Mouse (Mus musculus) cortical plate, adult 2 months (tissue): ENCODE results near the gene Trabd. TPM values are rescaled to one million over a fixed set of nuclear protein-coding genes. Genes with fewer than 3 reads are reported as not detected.
A peak's percentile ranks its signal among the peaks of the same experiment; 100 is the strongest.

Source experiments
- H3K27ac ChIP-seq: fragments of 200-500 bp; 2 replicates; pipeline ENCODE4 v1.5.1; 2012; ENCODE audit warnings: low read length, control low read depth, inconsistent platforms; ENCODE audit not compliant: insufficient read depth
- H3K4me1 ChIP-seq: fragments of 200-500 bp; 2 replicates; pipeline ENCODE4 v1.6.1; 2011; ENCODE audit warnings: low read length; ENCODE audit not compliant: control insufficient read depth, insufficient read depth
- H3K4me3 ChIP-seq: fragments of 200-500 bp; 2 replicates; pipeline ENCODE4 v1.5.1; 2011; ENCODE audit warnings: mild to moderate bottlenecking, low read length, control low read depth; ENCODE audit not compliant: insufficient read depth
- CTCF ChIP-seq: fragments of 200-500 bp; IDR thresholded peaks from 2 replicates; pipeline ENCODE4 v1.5.1; 2011; ENCODE audit warnings: mild to moderate bottlenecking, control low read depth, low read length; ENCODE audit not compliant: insufficient read depth; ENCODE audit errors: extremely low read depth
- POLR2A ChIP-seq: fragments of 200-500 bp; IDR thresholded peaks from 2 replicates; pipeline ENCODE4 v1.6.1; 2011; ENCODE audit warnings: mild to moderate bottlenecking, low read length, control low read depth; ENCODE audit not compliant: insufficient read depth; ENCODE audit errors: extremely low read depth
- polyA plus RNA-seq: library from polyadenylated mRNA; depleted of rRNA; stranded (reverse); fragments of >200 nt; gene quantifications from 2 replicates; pipeline ENCODE4 v1.2.3, GENCODE M21; 2012; rRNA removed

Trabd gene
- polyA plus RNA-seq, 1 experiment, result 18.5 TPM

- peak overlapping the region; percentile 9 for H3K27ac ChIP-seq
- peak overlapping the region; percentile 68 for H3K4me3 ChIP-seq
- 0 out of 2 replicates have a peak, but pooled peaks have one; percentile 27 for TF ChIP-seq POLR2A
- TF ChIP-seq CTCF, result peak; percentile 31
- H3K4me1 ChIP-seq, result peaks cover 12% of the 10 kb centered on the region
These were observed 48.7 kb downstream of the Trabd start for GRCm38 (mm10) chr15:89123595-89123994.

DNA sequence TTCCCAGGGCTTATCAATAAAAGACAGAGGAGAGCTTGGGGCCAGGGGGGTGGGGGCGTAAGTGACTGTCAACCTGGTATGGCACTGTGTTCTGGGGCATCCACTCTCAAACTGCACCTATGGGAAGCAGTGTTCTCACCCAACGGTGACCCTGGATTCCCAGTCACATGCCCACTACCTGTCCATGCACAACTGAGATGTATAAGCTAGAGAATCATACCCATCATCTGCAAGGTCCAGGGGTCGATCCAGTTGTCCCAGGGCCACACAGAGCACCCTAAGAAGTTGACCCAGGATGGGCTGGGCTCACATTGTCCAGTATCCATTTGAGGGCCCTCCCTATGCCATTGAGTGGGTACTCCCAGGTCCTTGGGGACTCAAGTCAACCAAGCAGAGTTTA, 49.4 kb downstream of the Trabd start:
- Histone ChIP-seq H3K4me1 (peaks cover 12% of the 10 kb centered on the region), H3K4me3 (no peak overlapping the region), H3K27ac (no peak overlapping the region)
- TF ChIP-seq POLR2A, result no peak
- no peak for TF ChIP-seq CTCF

- TF ChIP-seq POLR2A, result no peak
- TF ChIP-seq CTCF, result no peak
- Histone ChIP-seq H3K4me1 (peaks cover 8% of the 10 kb centered on the region), H3K27ac (no peak overlapping the region), H3K4me3 (no peak overlapping the region)
These were observed 50.4 kb downstream of the Trabd start for GRCm38 (mm10) chr15:89125351-89125750.

DNA sequence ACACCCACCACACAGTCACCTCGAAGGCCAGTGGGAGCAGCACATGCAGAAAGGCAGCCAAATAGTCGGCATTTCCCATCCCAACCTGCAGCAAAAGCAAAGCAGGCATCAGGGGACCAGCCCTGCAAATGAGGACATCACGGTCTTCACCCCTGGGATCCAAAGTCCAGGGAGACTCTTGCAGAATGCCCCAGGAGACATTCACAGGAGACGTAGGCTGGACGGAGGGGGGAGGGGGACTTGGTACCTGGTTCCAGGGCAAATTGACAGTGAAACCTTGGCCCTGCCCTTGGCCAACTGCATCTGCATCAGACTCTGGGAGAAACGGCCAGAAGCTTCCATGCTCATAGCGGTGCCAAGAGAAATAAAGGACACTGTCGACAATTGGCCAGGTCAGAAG, 51.7 kb downstream of the Trabd start:
- no peak overlapping the region for H3K27ac ChIP-seq
- no peak for TF ChIP-seq CTCF
- TF ChIP-seq POLR2A, result no peak
- no peak overlapping the region for H3K4me3 ChIP-seq

DNA sequence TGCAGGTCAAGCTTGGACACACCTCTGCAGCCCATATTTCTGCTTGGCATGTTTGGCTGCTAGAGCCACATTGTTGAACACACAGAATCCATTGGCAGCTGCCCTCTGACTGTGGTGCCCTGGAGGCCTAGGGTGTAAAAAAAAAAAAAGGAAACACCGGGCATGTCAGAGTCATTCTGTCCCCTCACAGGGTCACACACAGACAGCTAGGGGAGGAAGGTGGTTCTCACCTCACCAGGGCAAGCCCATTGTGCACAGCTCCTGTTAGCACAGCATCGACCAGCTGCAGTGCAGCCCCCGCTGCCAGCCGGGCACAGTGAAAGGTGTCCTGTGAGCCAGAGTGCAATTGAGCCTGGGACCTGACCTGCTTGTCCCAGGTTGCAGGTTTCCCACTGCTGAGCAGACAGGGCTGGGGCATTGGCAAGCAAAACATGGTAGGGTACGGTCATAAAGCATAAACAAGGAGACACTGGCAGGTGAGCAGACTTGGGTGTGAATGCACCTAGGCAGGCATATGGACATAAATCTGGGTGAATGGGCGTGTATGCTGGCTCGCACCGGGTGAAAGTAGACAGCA, 52.5 kb downstream of the Trabd start:
- peak overlapping the region; percentile 57 for H3K4me3 ChIP-seq
- no peak overlapping the region for H3K27ac ChIP-seq
- TF ChIP-seq POLR2A (no peak), CTCF (no peak)
- H3K4me1 ChIP-seq, result peaks cover 3% of the 10 kb centered on the region; the same call in 1 of the 2 replicates

More for the DNA sequence above, 51.7 kb downstream of the Trabd start:
- H3K4me1 ChIP-seq, result peaks cover 6% of the 10 kb centered on the region

DNA sequence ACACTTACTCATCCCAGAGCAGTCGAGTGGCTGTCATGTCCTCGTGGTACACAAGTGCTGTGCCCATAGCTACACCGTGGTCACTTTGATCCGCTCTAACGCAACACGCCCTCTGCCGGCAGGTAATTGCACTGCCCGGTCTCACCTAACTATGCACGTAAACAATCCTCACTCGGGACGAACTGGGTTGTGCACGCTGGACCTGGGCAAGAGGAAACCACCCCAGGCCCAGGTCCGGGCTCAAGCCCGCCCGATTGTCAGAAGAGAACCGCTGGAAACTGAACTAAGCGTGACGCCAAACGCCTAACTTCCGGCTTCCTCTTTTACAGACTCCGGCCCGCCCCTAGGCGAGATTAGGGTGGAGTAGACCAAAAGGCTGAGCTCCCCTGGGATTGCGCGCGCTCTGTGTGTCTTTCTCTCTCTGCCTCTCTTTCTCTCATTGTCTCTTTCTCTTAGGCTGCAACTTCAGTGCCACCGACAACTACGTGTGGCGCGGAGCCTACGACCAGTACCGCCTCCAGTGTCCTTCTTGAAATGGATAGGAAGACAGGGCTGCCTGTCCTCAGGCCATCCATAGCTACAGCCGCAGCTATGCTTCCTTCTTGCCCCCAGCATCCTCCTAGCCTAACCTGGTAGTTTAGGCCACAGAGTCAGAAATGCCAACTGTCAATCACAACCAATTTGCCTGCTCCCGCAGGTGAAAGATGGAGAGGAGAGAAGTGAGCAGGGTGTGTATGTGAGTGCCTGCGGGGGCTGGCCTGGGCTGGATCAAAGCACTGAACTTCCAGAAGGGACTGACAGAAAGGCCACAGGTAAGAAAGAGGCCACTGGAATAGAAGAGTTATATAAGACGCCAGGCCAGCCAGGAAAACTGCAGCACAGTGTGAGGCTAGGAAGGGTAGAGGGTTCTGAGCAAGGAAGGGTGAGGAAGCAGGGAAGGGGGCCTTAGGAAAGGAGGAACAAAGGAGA, 53.7 kb downstream of the Trabd start, which contains the start of gene Hdac10:
Gene Hdac10, minus strand, starts transcription at position 319 of the 969 bp plus-strand sequence.
- Histone ChIP-seq H3K4me1 (peaks cover 3% of the 10 kb centered on the region; the same call in 1 of the 2 replicates), H3K4me3 (peak within 1 kb of the TSS; percentile 57), H3K27ac (peak within 1 kb of the TSS; percentile 38)
- TF ChIP-seq POLR2A (peak; percentile 55; the same call in 1 of the 2 replicates), CTCF (peak; percentile 88)

DNA sequence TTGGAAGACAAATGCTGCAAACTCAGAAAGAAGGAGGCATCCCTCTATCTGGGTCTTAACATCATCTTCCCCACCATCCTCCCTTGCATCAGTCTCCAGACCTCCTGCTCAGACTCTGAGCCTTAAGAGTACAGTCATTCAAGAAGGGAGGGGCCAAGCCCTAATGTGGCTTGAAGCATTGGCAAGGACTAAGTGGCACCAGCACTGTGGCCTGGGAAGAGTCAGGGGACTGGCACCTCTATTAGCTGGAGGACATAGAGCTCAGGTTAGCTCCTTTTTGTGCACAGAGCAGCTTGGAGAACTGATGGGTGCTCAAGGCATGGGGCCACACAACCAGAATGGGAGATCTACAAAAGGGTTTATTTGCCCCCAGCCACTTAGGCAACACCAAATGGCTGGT, 55.3 kb downstream of the Trabd start:
- Histone ChIP-seq H3K4me1 (peaks cover 3% of the 10 kb centered on the region; the same call in 1 of the 2 replicates), H3K27ac (no peak overlapping the region), H3K4me3 (no peak overlapping the region)
- TF ChIP-seq POLR2A (no peak), CTCF (no peak)

DNA sequence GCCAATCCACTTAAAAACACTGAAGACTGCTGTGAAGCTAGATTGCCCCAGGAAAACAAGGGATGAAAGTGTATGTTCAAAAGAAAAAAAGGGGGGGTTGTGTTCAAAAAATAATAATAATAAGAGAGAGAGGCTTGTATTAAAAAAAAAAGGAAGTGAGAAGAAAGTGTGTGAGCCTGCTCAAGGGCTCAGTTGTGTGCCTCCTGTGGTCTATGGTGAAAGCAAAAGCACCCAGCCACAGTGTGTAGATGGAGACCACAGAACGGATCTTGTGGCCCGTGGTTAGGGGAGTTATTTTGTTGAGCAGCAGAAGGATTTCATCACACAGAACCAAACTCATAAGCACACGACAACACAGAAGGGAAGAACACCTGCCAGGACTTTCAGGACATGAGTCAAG, 56.4 kb downstream of the Trabd start:
- TF ChIP-seq CTCF (no peak), POLR2A (no peak)
- Histone ChIP-seq H3K4me1 (peaks cover 3% of the 10 kb centered on the region; the same call in 1 of the 2 replicates), H3K4me3 (no peak overlapping the region), H3K27ac (no peak overlapping the region)

Other genes with a start within 250 kb of the Trabd start
- 14.2 and 16.7 TPM in 2 replicates for gene Pim3, start 212.9 kb upstream of the Trabd start, polyA plus RNA-seq
- gene Ttll8, start 120.7 kb upstream of the Trabd start, polyA plus RNA-seq, result 1.6 and 2.2 TPM in 2 replicates
- 155 and 162 TPM in 2 replicates for gene Mlc1, start 96.1 kb upstream of the Trabd start, polyA plus RNA-seq
- gene Mov10l1, start 92.2 kb upstream of the Trabd start, polyA plus RNA-seq, result not detected in 2 replicates
- gene Panx2, start 15.4 kb upstream of the Trabd start, polyA plus RNA-seq, result 105 and 116 TPM in 2 replicates
- 37.1 and 38.5 TPM in 2 replicates for gene Selenoo, start 14.0 kb downstream of the Trabd start, polyA plus RNA-seq
- gene Tubgcp6, start 48.0 kb downstream of the Trabd start, polyA plus RNA-seq, result 31.8 and 34.1 TPM in 2 replicates
- 31.3 and 36.0 TPM in 2 replicates for gene Hdac10, start 53.6 kb downstream of the Trabd start, polyA plus RNA-seq
- 21.0 and 22.3 TPM in 2 replicates for gene Mapk12, start 65.6 kb downstream of the Trabd start, polyA plus RNA-seq
- gene Mapk11, start 74.5 kb downstream of the Trabd start, polyA plus RNA-seq, result 91.5 and 93.7 TPM in 2 replicates
- gene Plxnb2, start 105.7 kb downstream of the Trabd start, polyA plus RNA-seq, result 51.0 and 52.9 TPM in 2 replicates
- 137 and 148 TPM in 2 replicates for gene Dennd6b, start 121.4 kb downstream of the Trabd start, polyA plus RNA-seq
- 119 and 135 TPM in 2 replicates for gene Ppp6r2, start 136.4 kb downstream of the Trabd start, polyA plus RNA-seq
- 264 and 276 TPM in 2 replicates for gene Sbf1, start 240.2 kb downstream of the Trabd start, polyA plus RNA-seq
- not detected in 2 replicates for gene Adm2, start 247.6 kb downstream of the Trabd start, polyA plus RNA-seq